21 mouse cellular contexts compared by ENCODE assay signal in the genomic region with DNA sequence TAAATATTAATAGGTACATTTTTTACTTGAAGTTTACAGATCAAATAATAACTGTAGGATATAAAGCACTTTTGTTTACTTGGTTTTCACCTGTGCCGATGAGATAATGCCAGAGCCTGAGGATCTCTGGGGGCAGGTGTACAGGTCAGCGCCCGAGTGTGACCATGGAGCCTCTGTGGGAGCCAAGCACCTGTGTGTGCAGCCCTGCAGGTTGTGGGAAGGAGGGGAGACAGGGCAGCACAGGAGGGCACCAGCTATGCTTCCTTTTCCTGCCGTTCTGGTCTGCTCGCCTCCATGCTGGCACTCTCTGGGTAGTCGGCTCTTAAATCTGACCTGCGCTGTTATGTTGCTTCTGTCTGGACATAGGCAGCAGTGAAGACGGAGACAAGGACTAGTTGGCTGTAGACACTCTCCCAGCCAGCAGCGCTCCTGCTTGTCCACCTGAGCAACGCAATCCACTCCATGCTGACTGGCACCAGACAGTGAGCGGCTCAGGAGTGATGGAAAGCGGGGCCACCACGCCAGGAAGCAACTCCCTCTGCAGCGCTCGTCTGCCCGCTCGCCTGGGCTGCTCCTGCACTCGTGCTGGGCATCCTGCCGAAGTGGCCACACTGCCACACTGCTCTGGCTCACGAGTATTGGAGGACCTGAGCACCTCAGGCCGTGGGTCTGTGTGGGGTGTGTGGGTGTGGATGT. TPM values are rescaled to one million over a fixed set of nuclear protein-coding genes. Genes with fewer than 3 reads are reported as not detected.
DNase-seq lines count a peak whose midpoint lies in the region; ATAC-seq and TF ChIP-seq lines count a peak whose summit lies in the region.
"Had no signal": no experiment of that assay in that cellular context is flagged by ENCODE, and none has a peak within 500 bp of the region (broad histone marks: within the 10 kb centered on the region; RNA-seq: fewer than 3 reads in every experiment).

No protein-coding gene starts in this region.

- 0 out of 2 replicates have a peak, but pooled peaks have one; percentile 36 for ATAC-seq in lung, embryonic 15.5 days (ENCODE audit: borderline replicate concordance, extremely low read depth, low FRiP score, low TSS enrichment)
- ATAC-seq in G1E (ENCODE audit: extremely low read depth, insufficient number of reproducible peaks, low FRiP score, poor library complexity, severe bottlenecking) = no peak
- peak; percentile 72 for ATAC-seq in stomach, embryonic 14.5 days (ENCODE audit: insufficient number of reproducible peaks, insufficient read depth, low FRiP score, low read depth)
- ATAC-seq in hindbrain, embryonic 11.5 days (ENCODE audit: low FRiP score) = no peak
- ATAC-seq: forebrain, postnatal 0 days; inflammation-experienced regulatory T-cells, adult 6 months; midbrain, embryonic 13.5 days had no signal

- peak; percentile 56 to 64 for DNase-seq in cerebellum, postnatal 25 days
- DNase-seq in cerebellum, adult 9-10 months = no peak
- no peak for DNase-seq in lung, postnatal 36 days
- no peak for DNase-seq in G1E (ENCODE audit: low spot score)
- DNase-seq in T-cell, adult 2 months (ENCODE audit: low spot score) = no peak
- DNase-seq in hindbrain, embryonic 11.5 days (ENCODE audit: low spot score) = no peak
- DNase-seq: adrenal gland, postnatal 25 days; forebrain, postnatal 0 days; heart, adult 11 months; kidney, postnatal 36 days; right cerebral cortex, adult 18-20 months; thymus, adult 18-20 months had no signal

- H3K9me3 ChIP-seq in lung, embryonic 15.5 days = no peaks in the 10 kb centered on the region
- no peaks in the 10 kb centered on the region for H3K9me3 ChIP-seq in G1E (replicated peaks)
- H3K9me3 ChIP-seq in stomach, embryonic 14.5 days (ENCODE audit: control insufficient read depth, low read depth, low read length) = no peaks in the 10 kb centered on the region
- H3K9me3 ChIP-seq in hindbrain, embryonic 11.5 days (ENCODE audit: control insufficient read depth, low read length) = no peaks in the 10 kb centered on the region
- H3K9me3 ChIP-seq: heart, embryonic 15.5 days; limb, embryonic 15.5 days; midbrain, embryonic 13.5 days had no signal

- WGBS in lung, embryonic 15.5 days = 71% methylated on average over 21 of the region's 21 CpGs
- WGBS in stomach, embryonic 14.5 days = 88% methylated on average over 21 of the region's 21 CpGs
- WGBS in hindbrain, embryonic 11.5 days = 91% methylated on average over 21 of the region's 21 CpGs

- TF ChIP-seq CTCF in G1E (IDR thresholded peaks at IDR 0.05; ENCODE audit: low read depth, low read length) = no peak

- no peaks in the 10 kb centered on the region for H3K27me3 ChIP-seq in lung, embryonic 15.5 days
- H3K27me3 ChIP-seq in G1E (ENCODE audit: insufficient read depth, low read length) = no peaks in the 10 kb centered on the region
- no peaks in the 10 kb centered on the region for H3K27me3 ChIP-seq in stomach, embryonic 14.5 days (ENCODE audit: control insufficient read depth, insufficient read depth, low read length)
- no peaks in the 10 kb centered on the region for H3K27me3 ChIP-seq in hindbrain, embryonic 11.5 days (ENCODE audit: control insufficient read depth, insufficient read depth, low read length)
- H3K27me3 ChIP-seq: heart, embryonic 15.5 days; limb, embryonic 15.5 days; midbrain, embryonic 13.5 days; Patski had no signal

- H3K9ac ChIP-seq in lung, embryonic 15.5 days = no peak overlapping the region
- H3K9ac ChIP-seq in stomach, embryonic 14.5 days (replicated peaks; ENCODE audit: low read depth, low read length) = no peak overlapping the region
- no peak overlapping the region for H3K9ac ChIP-seq in hindbrain, embryonic 11.5 days (ENCODE audit: low read depth, low read length)
- H3K9ac ChIP-seq: forebrain, postnatal 0 days; heart, embryonic 15.5 days; limb, embryonic 15.5 days; midbrain, embryonic 13.5 days had no signal

- peak overlapping the region; percentile 31 for H3K27ac ChIP-seq in lung, embryonic 15.5 days
- 0 out of 2 replicates have a peak overlapping the region, but pooled peaks have one; percentile 1 for H3K27ac ChIP-seq in stomach, embryonic 14.5 days (ENCODE audit: low read length)
- H3K27ac ChIP-seq in hindbrain, embryonic 11.5 days (ENCODE audit: low read depth, low read length) = no peak overlapping the region
- H3K27ac ChIP-seq: heart, embryonic 15.5 days; limb, embryonic 15.5 days; midbrain, embryonic 13.5 days had no signal

- H3K4me2 ChIP-seq in lung, embryonic 15.5 days = no peak overlapping the region
- no peak overlapping the region for H3K4me2 ChIP-seq in stomach, embryonic 14.5 days (replicated peaks; ENCODE audit: low read depth, low read length)
- H3K4me2 ChIP-seq in hindbrain, embryonic 11.5 days (replicated peaks; ENCODE audit: low read depth, low read length) = no peak overlapping the region
- H3K4me2 ChIP-seq: heart, embryonic 15.5 days; limb, embryonic 15.5 days; midbrain, embryonic 13.5 days had no signal

- H3K4me1 ChIP-seq in lung, embryonic 15.5 days = peaks cover 25% of the 10 kb centered on the region
- peaks cover 49% of the 10 kb centered on the region for H3K4me1 ChIP-seq in G1E (ENCODE audit: insufficient read depth, low read depth, low read length)
- peaks cover 9% of the 10 kb centered on the region for H3K4me1 ChIP-seq in stomach, embryonic 14.5 days (ENCODE audit: control insufficient read depth, insufficient read depth, low read length)
- H3K4me1 ChIP-seq in hindbrain, embryonic 11.5 days (replicated peaks; ENCODE audit: control insufficient read depth, insufficient read depth, low read length) = no peaks in the 10 kb centered on the region
- H3K4me1 ChIP-seq: midbrain, embryonic 13.5 days had no signal

- no peak overlapping the region for H3K4me3 ChIP-seq in lung, embryonic 15.5 days
- H3K4me3 ChIP-seq in G1E (ENCODE audit: low read depth, low read length) = peak overlapping the region; percentile 33; the same call in 1 of the 2 replicates
- H3K4me3 ChIP-seq in stomach, embryonic 14.5 days (ENCODE audit: low read depth, low read length) = no peak overlapping the region
- no peak overlapping the region for H3K4me3 ChIP-seq in hindbrain, embryonic 11.5 days (ENCODE audit: low read depth, low read length)
- H3K4me3 ChIP-seq: heart, embryonic 15.5 days; limb, embryonic 15.5 days; midbrain, embryonic 13.5 days; myocyte had no signal

- peaks cover 16% of the 10 kb centered on the region for H3K36me3 ChIP-seq in lung, embryonic 15.5 days
- H3K36me3 ChIP-seq in G1E (replicated peaks) = peaks cover 76% of the 10 kb centered on the region
- H3K36me3 ChIP-seq in stomach, embryonic 14.5 days (ENCODE audit: control insufficient read depth, insufficient read depth, low read length) = peaks cover 3% of the 10 kb centered on the region; the same call in 1 of the 2 replicates
- H3K36me3 ChIP-seq in hindbrain, embryonic 11.5 days (ENCODE audit: control insufficient read depth, insufficient read depth, low read length) = no peaks in the 10 kb centered on the region; the same call in 1 of the 2 replicates

RNA-seq across cellular contexts. Expression of gene Bhlha15, which starts 5.6 kb away (rescaled TPM):
- 0.44 and 0.46 TPM in 2 replicates for polyA plus RNA-seq in lung, embryonic 15.5 days (2015; fragmentation: Nextera tagmentation; extraction: Ambion mirVana)
- total RNA-seq in G1E (2014; fragmentation: Nextera tagmentation) (3.2 and 3.5 TPM in 2 replicates), G1E (2017) (0.35 and 0.44 TPM in 2 replicates)
- 1.4 and 1.5 TPM in 2 replicates for polyA plus RNA-seq in G1E (2012)
- polyA plus RNA-seq in stomach, embryonic 14.5 days (2014; fragmentation: Nextera tagmentation; extraction: Ambion mirVana) = 0.32 and 2.5 TPM in 2 replicates
- 0.04 and 0.15 TPM in 2 replicates for polyA plus RNA-seq in hindbrain, embryonic 11.5 days (2014; fragmentation: Nextera tagmentation; extraction: Ambion mirVana)
- total RNA-seq: forebrain, postnatal 0 days; gastrocnemius, adult 18-20 months had no signal
- polyA plus RNA-seq: forebrain, postnatal 0 days had no signal

RNA-seq across cellular contexts. Expression of gene Tecpr1, which starts 38.9 kb away (rescaled TPM):
- polyA plus RNA-seq in lung, embryonic 15.5 days (2015; fragmentation: Nextera tagmentation; extraction: Ambion mirVana) = 21.2 and 25.1 TPM in 2 replicates
- total RNA-seq in G1E (2014; fragmentation: Nextera tagmentation) (7.0 and 10.8 TPM in 2 replicates), G1E (2017) (17.5 and 20.1 TPM in 2 replicates)
- polyA plus RNA-seq in G1E (2012) = 5.8 and 6.9 TPM in 2 replicates
- polyA plus RNA-seq in stomach, embryonic 14.5 days (2014; fragmentation: Nextera tagmentation; extraction: Ambion mirVana) = 17.0 and 18.3 TPM in 2 replicates
- polyA plus RNA-seq in hindbrain, embryonic 11.5 days (2014; fragmentation: Nextera tagmentation; extraction: Ambion mirVana) = 13.3 and 16.6 TPM in 2 replicates

RNA-seq across cellular contexts. Expression of gene Bri3, which starts 59.7 kb away (rescaled TPM):
- 123 and 129 TPM in 2 replicates for polyA plus RNA-seq in lung, embryonic 15.5 days (2015; fragmentation: Nextera tagmentation; extraction: Ambion mirVana)
- 33.0 and 37.6 TPM in 2 replicates for total RNA-seq in G1E (2014; fragmentation: Nextera tagmentation)
- total RNA-seq in G1E (2017) = 60.2 and 63.4 TPM in 2 replicates
- 58.1 and 75.9 TPM in 2 replicates for polyA plus RNA-seq in G1E (2012)
- 135 and 137 TPM in 2 replicates for polyA plus RNA-seq in stomach, embryonic 14.5 days (2014; fragmentation: Nextera tagmentation; extraction: Ambion mirVana)
- polyA plus RNA-seq in hindbrain, embryonic 11.5 days (2014; fragmentation: Nextera tagmentation; extraction: Ambion mirVana) = 125 and 126 TPM in 2 replicates

Comparison
In these comparisons a context has a peak if more than half of its experiments do, and no peak if none do; other contexts are left out.
1. DNase-seq: peak in cerebellum, postnatal 25 days (2 of 2); none in cerebellum, adult 9-10 months (single experiment), lung, postnatal 36 days (single experiment), G1E (single experiment), T-cell, adult 2 months (single experiment) and hindbrain, embryonic 11.5 days (single experiment).
2. ATAC-seq: peak in lung, embryonic 15.5 days (single experiment) and stomach, embryonic 14.5 days (single experiment); none in G1E (single experiment) and hindbrain, embryonic 11.5 days (single experiment).